Mouse (Mus musculus) heart, postnatal 10 days (tissue): Measurements from ENCODE around the gene Tpsb2. TPM values are rescaled to one million over a fixed set of nuclear protein-coding genes. Genes with fewer than 3 reads are reported as not detected.

Source experiments
- DNase-seq, 2 experiments: peaks; one replicate each; pipeline ENCODE4 v3.0.0; 2021
- intact Hi-C: fragments of 180-260 bp; cut with DNase I; formaldehyde crosslinking; loops from one replicate; pipeline ENCODE4 v1.15.1; 2025
- total RNA-seq, 2 experiments: library from RNA; stranded (reverse); gene quantifications; 2 replicates each; pipeline ENCODE4 v1.2.3; 2021

Tpsb2 gene
- total RNA-seq, 2 experiments from 2014 or later: 6.0 to 6.7 TPM

DNA sequence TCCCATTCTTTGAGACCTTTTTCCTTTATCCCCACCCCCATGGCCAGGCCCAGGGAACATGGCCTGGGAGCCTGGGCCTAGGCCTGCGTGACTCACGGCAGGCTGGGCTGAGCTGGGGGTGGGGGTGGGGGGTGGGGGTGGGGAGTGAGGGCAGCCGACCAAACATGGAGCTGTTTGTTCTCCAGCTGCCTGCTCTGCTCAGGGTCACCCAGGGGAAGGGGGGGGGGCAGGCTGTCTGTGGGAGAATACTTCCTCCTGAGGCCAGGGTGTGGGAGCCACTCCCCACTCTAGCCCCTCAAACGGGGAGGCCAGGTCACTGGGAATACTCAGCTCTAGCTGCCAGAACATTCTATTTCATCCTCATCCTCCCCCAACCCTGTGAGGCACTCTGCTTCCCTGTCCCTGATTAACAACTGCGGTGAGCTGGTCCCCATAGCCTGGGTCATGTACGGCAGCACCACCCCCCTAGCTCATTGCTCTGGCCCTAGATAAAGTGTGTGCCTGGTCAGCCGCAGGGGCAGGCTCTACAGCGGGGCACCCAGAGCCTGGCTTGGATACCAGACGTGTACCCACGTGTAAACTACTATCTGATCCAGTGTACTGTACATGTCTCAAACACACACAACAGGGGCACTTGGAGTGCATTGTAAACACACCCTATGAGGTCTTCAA, 39.3 kb downstream of the Tpsb2 start:
- intact Hi-C loops: no loop called here
- peak in 1 of 2 experiments; percentile 10 for DNase-seq

DNA sequence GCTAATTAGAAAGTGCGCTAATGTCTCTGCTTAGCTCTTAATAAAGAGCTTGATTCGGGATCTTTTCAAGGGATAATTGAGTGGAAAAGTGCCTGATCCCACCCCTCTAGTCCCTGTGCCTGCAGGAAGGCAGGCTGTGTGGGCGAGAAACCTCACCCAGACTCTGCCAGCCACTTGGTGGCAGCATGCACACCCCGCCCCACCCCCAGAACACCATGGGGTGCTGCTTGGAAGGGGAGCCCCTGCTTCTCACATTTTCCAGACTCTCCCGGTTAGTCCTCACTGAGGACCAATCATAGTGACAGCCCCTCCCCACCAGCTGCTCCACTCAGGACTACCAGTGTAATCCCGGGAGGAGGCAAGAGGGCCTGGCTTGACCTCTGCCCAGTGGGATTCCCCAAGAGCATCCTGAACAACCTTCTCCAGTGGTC, 39.9 kb downstream of the Tpsb2 start:
- DNase-seq: peak in 1 of 2 experiments; percentile 36
- intact Hi-C loops: no loop called here

DNA sequence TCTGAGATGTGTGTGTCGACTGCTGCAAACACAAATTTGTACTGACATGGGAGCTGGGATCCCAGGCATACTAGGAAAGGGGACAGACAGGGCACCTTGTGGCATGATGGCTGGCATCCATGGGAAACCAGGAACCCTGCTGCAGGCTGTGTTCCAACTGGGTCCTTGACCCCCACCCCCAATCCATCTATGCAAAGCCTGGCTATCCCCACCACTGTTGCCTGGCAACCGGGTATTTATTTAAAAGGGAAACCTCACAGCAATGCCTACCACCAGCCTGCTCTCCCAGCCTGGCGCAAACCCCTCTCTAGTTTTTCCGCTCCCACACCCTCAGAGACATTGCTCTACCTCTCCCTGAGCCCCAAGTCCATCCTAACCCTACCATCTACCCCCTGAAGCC, 41.2 kb downstream of the Tpsb2 start:
- intact Hi-C loops: no loop called here
- peak in 1 of 2 experiments; percentile 10 for DNase-seq

DNA sequence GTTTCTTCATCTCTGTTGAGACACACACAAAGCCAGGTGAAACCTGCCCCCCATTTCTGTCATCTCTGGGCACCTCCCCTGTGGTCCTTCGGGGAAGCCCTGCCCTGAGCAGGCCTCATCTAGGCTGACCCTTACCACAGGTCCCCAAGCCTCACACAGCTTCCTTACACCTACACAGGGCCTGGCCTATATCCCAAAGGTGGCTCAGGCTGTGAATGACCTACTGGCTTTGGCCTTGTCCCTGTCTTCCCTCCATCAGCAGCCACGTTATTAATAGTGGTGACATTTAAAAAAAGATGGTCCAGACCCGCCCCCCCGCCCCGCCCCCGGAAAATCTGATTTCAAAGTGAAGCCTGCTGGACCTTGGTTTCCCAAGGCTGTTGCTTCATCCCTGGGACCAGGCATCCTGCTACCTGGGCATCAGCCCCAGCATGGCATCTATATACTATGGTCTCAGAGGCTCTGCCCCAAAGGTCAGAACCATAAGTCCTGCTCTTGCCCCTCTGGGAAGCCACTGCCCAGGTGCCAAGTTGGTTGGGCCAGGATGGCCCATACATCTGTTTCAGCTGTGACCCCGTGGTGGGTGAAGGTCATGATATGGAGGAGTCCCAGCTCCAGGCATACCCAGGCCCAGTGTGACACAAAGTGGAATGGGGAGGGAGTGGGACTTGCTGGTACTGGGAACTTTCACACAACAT, 42.3 kb downstream of the Tpsb2 start:
- intact Hi-C loops: no loop called here

DNA sequence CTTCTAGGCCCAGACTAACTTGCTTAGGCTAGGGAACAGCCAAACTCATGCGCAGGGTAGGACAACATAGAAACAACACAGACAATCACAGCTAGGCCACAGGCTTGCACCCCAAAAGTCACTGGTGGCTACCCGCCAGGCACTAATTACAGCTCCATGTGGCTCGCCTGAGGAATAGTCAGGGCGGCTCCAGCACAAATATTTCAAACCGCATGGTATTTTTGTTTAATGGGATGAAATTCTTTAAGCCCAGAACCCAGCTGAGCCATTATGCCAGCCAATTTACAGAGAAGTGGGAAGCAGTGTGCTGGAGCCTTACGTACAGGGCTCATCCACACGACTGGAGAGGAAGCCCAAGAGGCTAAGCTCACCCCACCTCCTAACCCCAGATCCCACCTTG, 43.5 kb downstream of the Tpsb2 start:
- intact Hi-C loops: no loop called here
- DNase-seq: no peak

More for the DNA sequence above, 42.3 kb downstream of the Tpsb2 start:
- DNase-seq: no peak

DNA sequence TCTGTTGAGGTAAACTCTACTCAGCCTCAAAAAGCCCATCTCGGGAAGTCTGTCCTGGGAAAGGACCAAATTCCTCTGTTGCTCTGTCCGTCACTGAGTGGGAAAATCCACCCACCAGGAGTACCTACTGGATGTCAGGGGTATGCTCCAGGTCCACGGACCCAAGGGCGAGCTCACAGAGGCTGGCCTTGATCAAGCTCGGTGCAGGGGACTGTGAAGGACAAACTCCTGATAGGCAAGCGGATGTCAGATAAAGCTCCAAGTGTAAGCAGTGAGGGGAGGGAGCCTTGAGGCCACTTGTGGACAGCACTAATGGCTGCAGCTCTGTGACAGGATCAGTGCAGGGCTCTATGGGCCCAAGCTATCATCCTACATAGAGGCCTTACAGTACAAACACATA, 44.1 kb downstream of the Tpsb2 start:
- intact Hi-C loops: no loop called here
- no peak for DNase-seq

DNA sequence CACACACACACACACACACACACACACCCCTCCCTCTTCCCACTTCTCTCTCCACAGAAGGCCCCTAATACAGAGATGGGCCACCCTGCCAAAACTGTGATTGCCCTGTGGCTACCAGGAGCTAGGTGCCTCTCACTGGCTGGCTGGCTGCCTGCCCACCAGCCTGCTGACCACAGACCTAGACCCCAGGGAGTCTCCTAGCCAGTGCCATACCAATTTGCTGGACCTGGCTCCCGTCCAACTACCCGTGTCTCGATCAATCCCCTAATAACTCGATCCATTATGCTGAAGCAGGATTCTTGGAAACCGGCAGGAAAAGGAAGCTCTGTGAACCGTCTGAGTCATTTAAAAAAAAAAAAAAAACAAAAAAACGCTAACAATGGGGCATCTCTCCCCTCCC, 44.7 kb downstream of the Tpsb2 start:
- no peak for DNase-seq
- intact Hi-C loops: no loop called here

DNA sequence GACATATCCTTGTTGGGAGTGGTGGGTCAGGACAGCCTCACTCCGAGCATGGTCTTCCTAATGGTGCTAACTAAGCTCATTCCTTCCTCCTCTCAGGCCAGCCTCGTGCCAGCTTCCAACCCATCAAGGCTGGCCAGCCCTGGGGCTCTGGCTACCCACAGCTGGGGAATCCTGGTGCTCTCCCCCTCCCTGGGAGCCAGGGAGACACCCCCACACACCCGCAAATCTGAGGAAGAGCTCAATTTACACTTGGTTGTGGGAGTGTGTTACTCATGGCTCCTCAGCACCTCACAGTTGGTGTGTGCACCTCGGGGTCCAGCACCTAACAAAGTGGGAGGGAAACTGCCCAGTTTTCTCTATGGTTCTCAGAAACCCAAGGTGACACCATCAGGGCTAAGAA, 45.1 kb downstream of the Tpsb2 start:
- intact Hi-C loops: no loop called here
- no peak for DNase-seq

DNA sequence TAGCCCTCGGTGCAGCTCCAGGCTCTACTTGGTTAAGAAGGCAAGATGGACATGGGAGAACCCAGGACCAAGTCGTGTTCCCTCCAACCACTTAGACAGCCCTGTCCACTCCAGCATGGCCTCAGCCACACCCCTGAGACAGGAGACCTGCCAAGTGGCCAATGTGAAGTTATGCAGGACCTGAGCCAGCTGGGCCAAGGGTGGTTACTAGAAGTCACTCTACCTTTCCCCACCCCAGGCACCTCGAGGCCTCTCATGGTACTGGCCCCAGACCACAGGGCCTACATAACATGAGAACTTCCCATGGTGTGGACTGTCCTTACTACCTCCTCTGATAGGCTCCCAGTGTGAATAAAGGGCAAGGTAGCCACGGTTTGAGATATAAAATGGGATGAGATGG, 48.1 kb downstream of the Tpsb2 start:
- intact Hi-C loops: no loop called here
- peak; percentile 83 to 84 for DNase-seq

DNA sequence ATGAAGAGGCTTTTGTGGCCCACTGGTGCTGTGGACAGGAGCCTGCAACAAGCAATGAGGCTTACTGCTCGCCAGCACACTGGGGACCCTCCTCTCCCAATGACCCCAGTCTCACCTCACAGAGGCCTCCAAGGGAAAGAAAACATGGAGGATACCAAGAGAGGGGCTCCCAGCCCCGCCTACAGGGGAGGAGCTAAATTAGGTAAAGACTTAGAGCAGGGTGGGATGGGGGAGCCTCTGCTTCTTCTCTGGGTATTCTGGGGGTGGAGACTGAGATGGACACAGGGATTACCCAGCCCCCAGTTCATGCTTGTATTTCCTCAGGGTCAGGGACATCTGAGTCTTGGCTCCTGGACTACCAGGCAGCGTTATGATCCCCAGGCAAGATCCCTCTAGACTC, 48.8 kb downstream of the Tpsb2 start:
- intact Hi-C loops: no loop called here
- DNase-seq: no peak

DNA sequence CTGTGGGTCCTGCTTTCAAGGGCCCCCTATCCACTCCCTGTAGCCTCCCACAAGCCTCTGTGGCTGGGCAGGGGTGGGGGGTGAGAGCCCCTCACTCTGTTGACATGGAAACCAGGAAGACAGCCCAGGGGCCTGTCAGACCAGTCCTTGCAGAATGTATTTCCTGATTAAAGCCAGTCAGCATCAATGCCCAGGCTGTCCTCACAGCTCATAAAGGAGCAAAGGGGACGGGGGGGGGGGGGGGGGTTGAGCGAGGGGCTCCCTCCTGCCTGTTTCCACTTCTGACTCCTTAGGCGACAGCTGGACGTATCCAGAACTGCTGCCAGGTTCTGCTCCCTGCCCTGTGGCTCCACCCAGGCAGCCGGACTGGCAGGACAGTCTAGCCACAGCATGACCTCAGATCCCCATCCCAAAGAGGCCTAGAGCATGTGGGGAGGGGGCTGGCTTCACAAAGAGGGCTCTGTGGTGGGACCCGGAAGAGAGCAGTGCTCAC, 49.4 kb downstream of the Tpsb2 start:
- DNase-seq: peak; percentile 45 to 50
- intact Hi-C loops: no loop called here

DNA sequence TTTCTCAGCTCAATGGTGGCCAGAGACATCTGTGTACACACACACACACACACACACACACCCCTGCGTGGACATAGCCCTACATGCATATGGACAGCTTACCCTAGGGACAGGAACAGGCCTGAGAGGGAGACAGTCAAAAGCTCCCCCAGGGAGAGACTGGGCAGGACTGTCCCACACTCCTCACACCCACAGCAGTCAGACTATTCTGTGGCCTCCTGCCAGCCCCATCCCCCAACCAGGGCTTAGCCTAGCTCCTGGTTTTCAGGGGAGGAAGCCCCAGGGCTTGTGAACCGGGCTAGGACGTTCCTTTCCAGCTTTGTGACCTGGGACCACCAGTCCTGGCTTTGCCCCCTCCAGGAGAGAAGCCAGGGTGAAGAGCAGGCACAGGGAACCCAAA, 50.1 kb downstream of the Tpsb2 start:
- intact Hi-C loops: no loop called here
- DNase-seq: peak; percentile 49 to 62

DNA sequence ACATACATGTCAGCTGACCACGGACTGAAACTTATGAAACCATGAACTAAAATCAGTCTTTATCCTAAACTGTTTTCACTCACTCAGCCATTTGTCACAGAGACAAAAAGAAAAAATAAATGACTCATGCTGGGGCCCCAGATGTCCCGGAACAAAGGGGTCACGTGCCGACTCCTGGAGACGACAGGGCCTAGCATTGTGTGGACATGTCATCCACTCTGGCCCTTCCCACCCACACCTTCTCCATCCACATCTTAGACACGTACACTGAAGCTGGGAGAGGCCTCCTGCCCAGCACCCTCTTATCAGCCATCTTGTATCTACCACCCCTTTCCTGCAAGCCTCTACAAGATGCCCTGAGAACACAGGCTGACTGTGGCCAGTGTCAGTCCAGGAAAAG, 51.9 kb downstream of the Tpsb2 start:
- intact Hi-C loops: no loop called here
- DNase-seq: no peak

Other genes with a start within 250 kb of the Tpsb2 start
- 1 to 10 TPM; 1.9 to 4.6 TPM for gene Ptx4, start 245.5 kb upstream of the Tpsb2 start, total RNA-seq
- gene Clcn7, start 232.9 kb upstream of the Tpsb2 start, total RNA-seq: 10 to 100 TPM; 27.7 to 28.8 TPM
- gene Ccdc154, start 203.8 kb upstream of the Tpsb2 start, total RNA-seq: under 1 TPM in 1 of 2 experiments, not detected in 1; 0.10 TPM
- gene Gm38655, start 190.8 kb upstream of the Tpsb2 start, total RNA-seq: not detected
- 10 to 100 TPM; 18.4 to 18.8 TPM for gene BC003965, start 181.8 kb upstream of the Tpsb2 start, total RNA-seq
- gene Unkl, start 177.9 kb upstream of the Tpsb2 start, total RNA-seq: 10 to 100 TPM in 1 of 2 experiments, 1 to 10 TPM in 1; 10.0 to 10.1 TPM
- 10 to 100 TPM; 11.3 to 13.9 TPM for gene Gnptg, start 126.2 kb upstream of the Tpsb2 start, total RNA-seq
- gene Tsr3, start 126.1 kb upstream of the Tpsb2 start, total RNA-seq: 10 to 100 TPM; 12.7 to 13.8 TPM
- gene Baiap3, start 109.9 kb upstream of the Tpsb2 start, total RNA-seq: under 1 TPM; 0.27 to 0.34 TPM
- 100 to 1,000 TPM; 166 to 173 TPM for gene Ube2i, start 91.7 kb upstream of the Tpsb2 start, total RNA-seq
- gene Prss34, start 67.9 kb upstream of the Tpsb2 start, total RNA-seq: 1 to 10 TPM; 1.3 to 2.1 TPM
- gene Prss28, start 57.7 kb upstream of the Tpsb2 start, total RNA-seq: not detected
- not detected for gene Prss29, start 47.7 kb upstream of the Tpsb2 start, total RNA-seq
- gene Tpsab1, start 20.7 kb upstream of the Tpsb2 start, total RNA-seq: 1 to 10 TPM; 2.3 to 2.4 TPM
- gene Tpsg1, start 3.0 kb downstream of the Tpsb2 start, total RNA-seq: not detected
- 1 to 10 TPM; 7.9 to 8.4 TPM for gene Cacna1h, start 67.5 kb downstream of the Tpsb2 start, total RNA-seq
- gene Tekt4, start 88.3 kb downstream of the Tpsb2 start, total RNA-seq: not detected
- gene Sstr5, start 131.0 kb downstream of the Tpsb2 start, total RNA-seq: not detected
- under 1 TPM; 0.72 to 0.93 TPM for gene Sox8, start 204.4 kb downstream of the Tpsb2 start, total RNA-seq
- gene Lmf1, start 212.8 kb downstream of the Tpsb2 start, total RNA-seq: 10 to 100 TPM; 25.4 to 27.0 TPM